Mouse (Mus musculus): ENCODE measurements around the gene Mcmbp.

GRCm38 (mm10) chr7:128692163-128692562 lies 48.1 kb downstream of the Mcmbp start:
- TF ChIP-seq CTCF (IDR thresholded peaks at IDR 0.05; ENCODE audit: control insufficient read depth, insufficient read depth, low read length): no peak
- TF ChIP-seq POLR2A (IDR thresholded peaks at IDR 0.05; ENCODE audit: borderline replicate concordance, control insufficient read depth, low read depth, low read length): no peak
